ENCODE assay signal across 8 mouse cellular contexts in the genomic region with DNA sequence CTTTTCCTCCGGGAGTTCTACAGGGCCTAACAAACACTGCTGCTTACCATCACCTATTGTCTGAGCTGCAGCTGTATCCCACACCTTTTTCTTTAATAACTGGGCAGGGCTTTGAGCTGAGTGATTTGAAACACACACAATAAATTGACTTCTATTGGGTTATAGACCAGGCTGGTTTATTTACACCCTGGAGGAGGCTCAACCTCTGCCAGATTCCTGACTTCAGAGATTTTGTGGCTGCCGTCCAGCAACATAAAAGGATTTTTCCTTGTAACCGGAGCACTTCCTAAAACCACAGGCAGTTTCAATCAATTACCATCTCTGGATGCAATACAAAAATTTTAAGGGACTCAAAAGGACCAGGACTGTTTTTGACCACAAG.
DNase-seq lines count a peak whose midpoint lies in the region; ATAC-seq and TF ChIP-seq lines count a peak whose summit lies in the region.

No protein-coding gene starts in this region.

- no peaks in the 10 kb centered on the region for H3K9me3 ChIP-seq in kidney, postnatal 0 days (replicated peaks; ENCODE audit: low read length)
- no peaks in the 10 kb centered on the region for H3K9me3 ChIP-seq in neural tube, embryonic 12.5 days

- no peak overlapping the region for H3K4me3 ChIP-seq in kidney, postnatal 0 days (replicated peaks; ENCODE audit: low read depth, low read length)
- H3K4me3 ChIP-seq in neural tube, embryonic 12.5 days = no peak overlapping the region

- no peak for TF ChIP-seq CTCF in kidney, postnatal 0 days (IDR thresholded peaks at IDR 0.05; ENCODE audit: low read depth)

- no peak for ATAC-seq in kidney, postnatal 0 days (replicated peaks; ENCODE audit: low FRiP score, low read depth)
- ATAC-seq in neural tube, embryonic 12.5 days (ENCODE audit: low FRiP score, low read depth) = no peak
- ATAC-seq in erythroid progenitor cell, adult 5-6 weeks (replicated peaks; ENCODE audit: low FRiP score, poor library complexity, severe bottlenecking) = no peak

- H3K36me3 ChIP-seq in kidney, postnatal 0 days (ENCODE audit: insufficient read depth, low read length) = no peaks in the 10 kb centered on the region
- H3K36me3 ChIP-seq in neural tube, embryonic 12.5 days = no peaks in the 10 kb centered on the region

- H3K4me1 ChIP-seq in kidney, postnatal 0 days (replicated peaks; ENCODE audit: insufficient read depth, low read length) = peaks cover 31% of the 10 kb centered on the region
- peaks cover 43% of the 10 kb centered on the region for H3K4me1 ChIP-seq in neural tube, embryonic 12.5 days

- H3K27me3 ChIP-seq in kidney, postnatal 0 days (ENCODE audit: insufficient read depth, low read length) = no peaks in the 10 kb centered on the region
- no peaks in the 10 kb centered on the region for H3K27me3 ChIP-seq in neural tube, embryonic 12.5 days (replicated peaks)

- H3K9ac ChIP-seq in kidney, postnatal 0 days (ENCODE audit: low read depth, low read length) = no peak overlapping the region
- H3K9ac ChIP-seq in neural tube, embryonic 12.5 days = no peak overlapping the region

- peak; percentile 74 for DNase-seq in 3T3-L1 (ENCODE audit: low read depth, low spot score)
- DNase-seq in adrenal gland, postnatal 25 days = peak; percentile 35
- peak; percentile 37 for DNase-seq in gastrocnemius, postnatal 25 days
- peak; percentile 87 for DNase-seq in kidney, postnatal 0 days (ENCODE audit: low spot score)
- DNase-seq in cerebellum, postnatal 36 days = no peak
- DNase-seq in frontal cortex, postnatal 36 days (ENCODE audit: low spot score in 2 of 2) = no peak

- no peak overlapping the region for H3K4me2 ChIP-seq in kidney, postnatal 0 days (ENCODE audit: low read length)
- H3K4me2 ChIP-seq in neural tube, embryonic 12.5 days (replicated peaks) = no peak overlapping the region

- peak overlapping the region; percentile 33 for H3K27ac ChIP-seq in kidney, postnatal 0 days
- peak overlapping the region; percentile 1; the same call in 1 of the 2 replicates for H3K27ac ChIP-seq in neural tube, embryonic 12.5 days

- 17% methylated on average over 3 of the region's 3 CpGs for WGBS in kidney, postnatal 0 days
- WGBS in neural tube, embryonic 12.5 days = 27% methylated on average over 3 of the region's 3 CpGs

Comparison
In these comparisons a context has a peak if more than half of its experiments do, and no peak if none do; other contexts are left out.
1. DNase-seq: peak in 3T3-L1 (single experiment), adrenal gland, postnatal 25 days (single experiment), gastrocnemius, postnatal 25 days (single experiment) and kidney, postnatal 0 days (single experiment); none in cerebellum, postnatal 36 days (0 of 2) and frontal cortex, postnatal 36 days (0 of 2).